Mouse (Mus musculus): ENCODE results near the gene Dap.

The Dap gene

GRCm38 (mm10) chr15:31237368-31237767, 13.3 kb downstream of the Dap start:
- in situ Hi-C loops (cut with MseI, MboI): no loop called here

- in situ Hi-C loops (cut with MseI, MboI): no loop called here
Observed at GRCm38 (mm10) chr15:31237898-31238297, 13.8 kb downstream of the Dap start.

GRCm38 (mm10) chr15:31238611-31239010, 14.5 kb downstream of the Dap start:
- in situ Hi-C loops (cut with MseI, MboI): no loop called here

GRCm38 (mm10) chr15:31239713-31240112, 15.6 kb downstream of the Dap start:
- in situ Hi-C loops (cut with MseI, MboI): no loop called here

- in situ Hi-C loops (cut with MseI, MboI): no loop called here
Observed at GRCm38 (mm10) chr15:31240181-31240580, 16.1 kb downstream of the Dap start.

GRCm38 (mm10) chr15:31243260-31243659, 19.1 kb downstream of the Dap start:
- in situ Hi-C loops (cut with MseI, MboI): no loop called here

GRCm38 (mm10) chr15:31244696-31245445, 20.8 kb downstream of the Dap start:
- in situ Hi-C loops (cut with MseI, MboI): no loop called here

GRCm38 (mm10) chr15:31245934-31246333, 21.8 kb downstream of the Dap start:
- in situ Hi-C loops (cut with MseI, MboI): no loop called here

GRCm38 (mm10) chr15:31247035-31247434, 22.9 kb downstream of the Dap start:
- in situ Hi-C loops (cut with MseI, MboI): no loop called here

- in situ Hi-C loops (cut with MseI, MboI): no loop called here
Observed at GRCm38 (mm10) chr15:31248882-31249281, 24.8 kb downstream of the Dap start.

- in situ Hi-C loops (cut with MseI, MboI): no loop called here
Observed at GRCm38 (mm10) chr15:31250027-31250426, 25.9 kb downstream of the Dap start.

GRCm38 (mm10) chr15:31250676-31251075, 26.6 kb downstream of the Dap start:
- in situ Hi-C loops (cut with MseI, MboI): no loop called here

- in situ Hi-C loops (cut with MseI, MboI): no loop called here
Observed at GRCm38 (mm10) chr15:31251189-31251588, 27.1 kb downstream of the Dap start.

- in situ Hi-C loops (cut with MseI, MboI): no loop called here
Observed at GRCm38 (mm10) chr15:31252590-31253311, 28.6 kb downstream of the Dap start.

GRCm38 (mm10) chr15:31253380-31253779, 29.3 kb downstream of the Dap start:
- in situ Hi-C loops (cut with MseI, MboI): no loop called here

GRCm38 (mm10) chr15:31253963-31254362, 29.8 kb downstream of the Dap start:
- in situ Hi-C loops (cut with MseI, MboI): no loop called here

GRCm38 (mm10) chr15:31254939-31255535, 30.9 kb downstream of the Dap start:
- in situ Hi-C loops (cut with MseI, MboI): no loop called here

- in situ Hi-C loops (cut with MseI, MboI): no loop called here
Observed at GRCm38 (mm10) chr15:31255762-31256161, 31.6 kb downstream of the Dap start.

GRCm38 (mm10) chr15:31257329-31257728, 33.2 kb downstream of the Dap start:
- in situ Hi-C loops (cut with MseI, MboI): no loop called here

GRCm38 (mm10) chr15:31258029-31258692, 34.0 kb downstream of the Dap start:
- in situ Hi-C loops (cut with MseI, MboI): no loop called here

GRCm38 (mm10) chr15:31258693-31259439, 34.8 kb downstream of the Dap start:
- in situ Hi-C loops (cut with MseI, MboI): no loop called here
